Mouse (Mus musculus) intestine, embryonic 16.5 days (tissue): ENCODE measurements around the gene Coa7. TPM values are rescaled to one million over a fixed set of nuclear protein-coding genes. Genes with fewer than 3 reads are reported as not detected.

ENCODE experiments used
- ATAC-seq: fragments of 200-750 bp; cut with Nextera tagmentation; 2 replicates; pipeline ENCODE4 v1.8.0; 2017; ENCODE audit warnings: moderate TSS enrichment, moderate library complexity
- H3K27ac ChIP-seq: fragments of 300-500 bp; sonication (generic); 2 replicates; pipeline ENCODE4 v1.5.1; 2014; ENCODE audit warnings: mild to moderate bottlenecking, low read length
- H3K27me3 ChIP-seq: fragments of 300-500 bp; sonication (generic); replicated peaks from 2 replicates; pipeline ENCODE4 v1.6.1; 2014; ENCODE audit warnings: low read length, control low read depth, mixed read lengths; ENCODE audit not compliant: control insufficient read depth, insufficient read depth
- H3K36me3 ChIP-seq: fragments of 300-500 bp; sonication (generic); 2 replicates; pipeline ENCODE4 v1.6.1; 2014; ENCODE audit warnings: low read length, control low read depth; ENCODE audit not compliant: control insufficient read depth, insufficient read depth
- H3K4me1 ChIP-seq: fragments of 300-500 bp; sonication (generic); 2 replicates; pipeline ENCODE4 v1.6.1; 2014; ENCODE audit warnings: low read length, control low read depth, mixed read lengths; ENCODE audit not compliant: control insufficient read depth, insufficient read depth
- H3K4me2 ChIP-seq: fragments of 300-500 bp; sonication (generic); 2 replicates; pipeline ENCODE4 v1.6.1; 2014; ENCODE audit warnings: low read depth, low read length, control low read depth
- H3K4me3 ChIP-seq: fragments of 300-500 bp; sonication (generic); 2 replicates; pipeline ENCODE4 v1.5.1; 2014; ENCODE audit warnings: mild to moderate bottlenecking, low read length
- H3K9ac ChIP-seq: fragments of 300-500 bp; sonication (generic); 2 replicates; pipeline ENCODE4 v1.6.1; 2014; ENCODE audit warnings: low read depth, low read length
- H3K9me3 ChIP-seq: fragments of 300-500 bp; sonication (generic); 2 replicates; pipeline ENCODE4 v1.6.1; 2016; ENCODE audit warnings: low read length, control low read depth; ENCODE audit not compliant: control insufficient read depth
- WGBS: fragments of 180-500 bp; shearing (Covaris S2); extraction: QIAGEN DNeasy Blood & Tissue Kit; methylation state at CpG from one replicate; pipeline ENCODE4 v1.1.7; 2014; 5-methylcytosine and 5-hydroxymethylcytosine counted together
- polyA plus RNA-seq: library from polyadenylated mRNA; unstranded; fragments of >200 nt; fragmentation: Nextera tagmentation; extraction: Ambion mirVana; gene quantifications from 2 replicates; pipeline ENCODE4 v1.2.1, GENCODE M21; 2015

Gene Coa7
- polyA plus RNA-seq, 1 experiment from 2014 or later, result 68.5 TPM

DNA sequence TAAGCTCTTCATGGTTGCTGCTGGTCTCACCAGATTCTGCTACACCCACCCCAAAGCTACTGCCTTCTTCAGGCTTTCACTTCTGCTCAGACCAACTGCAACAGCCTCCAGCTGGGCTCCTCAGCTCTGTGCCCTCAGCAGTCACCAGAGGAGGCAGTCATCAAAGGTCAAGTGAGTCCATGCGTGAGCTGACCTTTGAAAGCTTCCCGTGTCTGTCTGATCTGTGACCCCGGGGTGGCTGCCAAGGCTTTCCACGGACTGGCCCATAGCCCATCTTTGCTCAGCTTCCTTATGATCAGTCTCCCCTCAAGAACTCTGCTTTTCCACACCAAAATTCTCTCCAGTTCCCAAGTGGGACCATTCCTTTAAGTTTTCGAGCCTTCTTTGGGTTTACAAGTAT is 41.3 kb downstream of the Coa7 start:
- no peaks in the 10 kb centered on the region for H3K36me3 ChIP-seq
- no peak overlapping the region for H3K4me3 ChIP-seq
- H3K9ac ChIP-seq, result no peak overlapping the region
- H3K27ac ChIP-seq, result no peak overlapping the region
- peaks cover under 1% of the 10 kb centered on the region for H3K4me1 ChIP-seq
- WGBS, result 38% methylated on average over 5 of the region's 5 CpGs
- H3K4me2 ChIP-seq, result no peak overlapping the region
- no peaks in the 10 kb centered on the region for H3K27me3 ChIP-seq
- H3K9me3 ChIP-seq, result no peaks in the 10 kb centered on the region
- peak; percentile 45; the same call in 1 of the 2 replicates for ATAC-seq

- no peak overlapping the region for H3K4me2 ChIP-seq
- no peaks in the 10 kb centered on the region for H3K27me3 ChIP-seq
- no peak overlapping the region for H3K9ac ChIP-seq
- H3K4me1 ChIP-seq, result no peaks in the 10 kb centered on the region
- no peaks in the 10 kb centered on the region for H3K9me3 ChIP-seq
- H3K27ac ChIP-seq, result no peak overlapping the region
- peak; percentile 89 for ATAC-seq
- WGBS, result 44% methylated on average over 4 of the region's 4 CpGs
- no peak overlapping the region for H3K4me3 ChIP-seq
- no peaks in the 10 kb centered on the region for H3K36me3 ChIP-seq
These were observed 42.5 kb downstream of the Coa7 start for GRCm38 (mm10) chr4:108370409-108370808.

GRCm38 (mm10) chr4:108371421-108371820 is 43.5 kb downstream of the Coa7 start:
- no peak overlapping the region for H3K4me2 ChIP-seq
- H3K9ac ChIP-seq, result no peak overlapping the region
- no peaks in the 10 kb centered on the region for H3K9me3 ChIP-seq
- no peaks in the 10 kb centered on the region for H3K4me1 ChIP-seq
- ATAC-seq, result no peak
- 92% methylated on average over 3 of the region's 3 CpGs for WGBS
- H3K27me3 ChIP-seq, result no peaks in the 10 kb centered on the region
- no peak overlapping the region for H3K4me3 ChIP-seq
- H3K27ac ChIP-seq, result no peak overlapping the region
- H3K36me3 ChIP-seq, result no peaks in the 10 kb centered on the region

- no peak overlapping the region for H3K27ac ChIP-seq
- ATAC-seq, result no peak
- no peaks in the 10 kb centered on the region for H3K9me3 ChIP-seq
- H3K4me1 ChIP-seq, result no peaks in the 10 kb centered on the region
- H3K4me2 ChIP-seq, result no peak overlapping the region
- no peaks in the 10 kb centered on the region for H3K36me3 ChIP-seq
- WGBS, result 59% methylated on average over 3 of the region's 3 CpGs
- H3K9ac ChIP-seq, result no peak overlapping the region
- no peak overlapping the region for H3K4me3 ChIP-seq
- no peaks in the 10 kb centered on the region for H3K27me3 ChIP-seq
These were observed 44.2 kb downstream of the Coa7 start for GRCm38 (mm10) chr4:108372166-108372565.

DNA sequence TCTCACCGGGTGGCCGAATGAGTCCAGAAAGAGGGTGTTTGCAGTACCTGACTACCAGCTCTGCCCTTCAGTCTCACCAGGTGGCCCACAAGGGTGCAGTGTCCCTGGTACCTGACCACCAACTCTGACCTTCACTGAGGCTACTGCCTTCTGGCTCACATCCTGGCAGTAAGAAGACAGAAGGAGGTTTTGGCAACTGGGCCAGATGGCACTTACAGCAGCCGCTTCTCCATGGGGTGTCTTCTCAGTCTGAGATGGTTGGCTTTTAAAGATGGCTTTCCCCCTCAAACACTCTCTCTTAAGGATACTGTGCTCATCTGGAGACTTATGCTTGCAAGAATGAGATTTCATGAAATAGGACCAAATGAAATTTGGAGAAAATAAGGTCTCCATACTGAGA is 51.5 kb downstream of the Coa7 start:
- Histone ChIP-seq H3K27me3 (peaks cover 13% of the 10 kb centered on the region), H3K36me3 (no peaks in the 10 kb centered on the region), H3K9ac (no peak overlapping the region), H3K27ac (no peak overlapping the region), H3K9me3 (no peaks in the 10 kb centered on the region), H3K4me3 (no peak overlapping the region), H3K4me1 (0 out of 2 replicates have a peak, but pooled peaks cover 2% of the 10 kb centered on the region), H3K4me2 (no peak overlapping the region)
- WGBS, result 91% methylated on average over 3 of the region's 3 CpGs
- ATAC-seq, result no peak

DNA sequence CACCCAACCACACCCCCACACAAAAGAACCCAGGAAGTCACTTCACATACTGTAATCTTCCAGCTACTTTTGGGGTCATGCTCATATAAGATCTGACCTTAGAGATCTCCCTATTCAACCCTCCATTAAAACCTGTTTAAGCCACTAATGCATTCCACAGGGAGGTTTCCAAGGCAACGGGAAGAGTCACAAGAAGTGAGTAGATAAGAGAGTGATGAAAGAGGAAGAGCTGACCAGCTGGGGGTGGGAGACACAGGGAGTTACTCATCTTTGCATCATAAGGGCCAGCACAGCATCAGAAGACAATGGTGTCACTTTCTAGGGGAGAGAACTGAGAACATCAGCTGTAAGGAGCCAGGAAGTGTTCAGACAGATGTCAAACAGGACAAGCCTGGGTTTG is 52.2 kb downstream of the Coa7 start:
- WGBS, result 12% methylated on average over 1 of the region's 1 CpGs

GRCm38 (mm10) chr4:108383183-108383714 is 55.3 kb downstream of the Coa7 start, which contains the start of gene Shisal2a:
Gene Shisal2a, minus strand, starts transcription at chr4:108383349.
- H3K9ac ChIP-seq, result peak within 1 kb of the TSS; percentile 68
- peaks cover 13% of the 10 kb centered on the region for H3K27me3 ChIP-seq
- H3K4me2 ChIP-seq, result peak within 1 kb of the TSS; percentile 84
- H3K27ac ChIP-seq, result no peak within 1 kb of the TSS
- 0 out of 2 replicates have a peak, but pooled peaks cover 6% of the 10 kb centered on the region for H3K4me1 ChIP-seq
- peak within 1 kb of the TSS; percentile 50 for H3K4me3 ChIP-seq
- no peaks in the 10 kb centered on the region for H3K9me3 ChIP-seq
- no peak for ATAC-seq
- 3% methylated on average over 55 of the region's 55 CpGs for WGBS
- no peaks in the 10 kb centered on the region for H3K36me3 ChIP-seq

More for the DNA sequence above, 52.2 kb downstream of the Coa7 start:
- ATAC-seq, result no peak
- Histone ChIP-seq H3K4me1 (0 out of 2 replicates have a peak, but pooled peaks cover 2% of the 10 kb centered on the region), H3K9ac (no peak overlapping the region), H3K4me3 (no peak overlapping the region), H3K27ac (no peak overlapping the region), H3K36me3 (no peaks in the 10 kb centered on the region), H3K4me2 (no peak overlapping the region), H3K27me3 (peaks cover 13% of the 10 kb centered on the region), H3K9me3 (no peaks in the 10 kb centered on the region)

DNA sequence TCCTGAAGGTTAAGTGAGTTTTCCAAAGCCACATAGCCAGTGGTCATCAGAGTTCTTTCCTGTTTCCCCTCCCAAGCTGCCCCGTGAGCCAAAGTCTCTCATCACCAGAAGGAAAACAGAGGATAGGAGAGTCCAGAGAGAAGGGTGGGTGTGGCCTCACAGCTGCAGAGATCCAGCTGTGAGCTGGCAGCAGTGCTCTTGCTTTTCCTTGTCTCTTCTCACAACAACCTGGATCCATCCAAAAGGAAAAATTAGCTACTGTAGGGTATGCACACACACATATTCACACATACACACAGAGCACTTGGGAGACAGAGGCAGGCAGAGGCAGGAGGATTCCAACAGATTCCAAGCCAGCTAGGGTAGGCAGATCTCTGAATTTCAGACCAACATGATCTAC is 58.1 kb downstream of the Coa7 start:
- no peak for ATAC-seq
- no peak overlapping the region for H3K4me2 ChIP-seq
- peaks cover 14% of the 10 kb centered on the region for H3K4me1 ChIP-seq
- H3K4me3 ChIP-seq, result no peak overlapping the region
- H3K9ac ChIP-seq, result no peak overlapping the region
- peaks cover 13% of the 10 kb centered on the region for H3K27me3 ChIP-seq
- 12% methylated on average over 1 of the region's 1 CpGs for WGBS
- no peaks in the 10 kb centered on the region for H3K36me3 ChIP-seq
- H3K27ac ChIP-seq, result no peak overlapping the region
- no peaks in the 10 kb centered on the region for H3K9me3 ChIP-seq

- H3K27ac ChIP-seq, result peak overlapping the region; percentile 46
- WGBS, result 23% methylated on average over 4 of the region's 4 CpGs
- H3K9ac ChIP-seq, result peak overlapping the region; percentile 21; the same call in 1 of the 2 replicates
- H3K4me3 ChIP-seq, result 0 out of 2 replicates have a peak overlapping the region, but pooled peaks have one; percentile 44
- H3K36me3 ChIP-seq, result no peaks in the 10 kb centered on the region
- H3K4me2 ChIP-seq, result no peak overlapping the region
- H3K27me3 ChIP-seq, result peaks cover 13% of the 10 kb centered on the region
- peak; percentile 36; the same call in 1 of the 2 replicates for ATAC-seq
- no peaks in the 10 kb centered on the region for H3K9me3 ChIP-seq
- H3K4me1 ChIP-seq, result peaks cover 16% of the 10 kb centered on the region
These were observed 59.2 kb downstream of the Coa7 start for GRCm38 (mm10) chr4:108387106-108387505.
